Mouse (Mus musculus): ENCODE measurements around the gene Olfr365.

The Olfr365 gene

GRCm38 (mm10) chr2:37187898-37188297 lies at the start of gene Olfr365:
Gene Olfr365, plus strand, starts transcription at chr2:37188198.
- DNase-seq (ENCODE audit: low spot score): no peak

GRCm38 (mm10) chr2:37139022-37139421 lies 49.0 kb upstream of the Olfr365 start, which contains the start of gene Olfr364-ps1:
Gene Olfr364-ps1, plus strand, starts transcription at chr2:37139322.
- no peak for DNase-seq (ENCODE audit: low spot score)

- DNase-seq (ENCODE audit: low spot score): no peak
Measured at GRCm38 (mm10) chr2:37211274-37211673, 23.3 kb downstream of the Olfr365 start, which contains the start of gene Olfr366. Gene Olfr366, plus strand, starts transcription at chr2:37211574.
